Mouse (Mus musculus) bone marrow macrophage, adult 2 months (primary cell): ENCODE results near the gene Gm10392.

Experiments
- CTCF ChIP-seq: IDR thresholded peaks from 2 replicates; pipeline ENCODE4 v1.5.1; 2012; ENCODE audit warnings: low read depth, mild to moderate bottlenecking, low read length, moderate library complexity
- POLR2A ChIP-seq: IDR thresholded peaks from 2 replicates; pipeline ENCODE4 v1.6.1; 2012; ENCODE audit warnings: mild to moderate bottlenecking, low read depth, low read length, borderline replicate concordance

GRCm38 (mm10) chr11:77471407-77471806, 47.6 kb downstream of the Gm10392 start:
- TF ChIP-seq POLR2A (no peak), CTCF (no peak)
